Mouse (Mus musculus) cerebellum, adult 9-10 months (tissue): ENCODE measurements around the gene Slc26a6.

ENCODE experiments used
- DNase-seq: peaks from one replicate; pipeline ENCODE4 v3.0.0; 2022

The Slc26a6 gene

GRCm38 (mm10) chr9:108847374-108847773 is 5.7 kb upstream of the Slc26a6 start:
- no peak for DNase-seq

DNA sequence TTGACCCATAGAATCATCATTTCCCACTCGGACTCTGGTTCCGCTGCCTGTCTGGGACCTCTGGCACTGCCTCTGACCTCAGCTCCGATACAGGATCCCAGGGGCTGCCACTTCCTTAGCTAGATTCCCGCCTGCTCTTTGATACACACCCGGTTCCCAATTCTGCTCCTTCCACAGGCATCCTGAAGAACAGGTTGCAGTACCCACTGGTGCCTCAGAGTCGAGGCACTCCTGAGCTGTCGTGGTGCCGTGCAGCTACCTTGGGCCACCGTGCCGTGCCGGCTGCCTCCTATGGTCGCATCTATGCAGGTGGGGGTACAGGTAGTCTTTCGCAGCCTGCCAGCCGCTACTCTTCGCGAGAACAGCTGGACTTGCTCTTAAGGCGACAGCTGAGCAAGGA is 4.7 kb upstream of the Slc26a6 start:
- no peak for DNase-seq

- DNase-seq, result peak; percentile 97
Observed at GRCm38 (mm10) chr9:108853635-108854240, 655 bp downstream of the Slc26a6 start.

DNA sequence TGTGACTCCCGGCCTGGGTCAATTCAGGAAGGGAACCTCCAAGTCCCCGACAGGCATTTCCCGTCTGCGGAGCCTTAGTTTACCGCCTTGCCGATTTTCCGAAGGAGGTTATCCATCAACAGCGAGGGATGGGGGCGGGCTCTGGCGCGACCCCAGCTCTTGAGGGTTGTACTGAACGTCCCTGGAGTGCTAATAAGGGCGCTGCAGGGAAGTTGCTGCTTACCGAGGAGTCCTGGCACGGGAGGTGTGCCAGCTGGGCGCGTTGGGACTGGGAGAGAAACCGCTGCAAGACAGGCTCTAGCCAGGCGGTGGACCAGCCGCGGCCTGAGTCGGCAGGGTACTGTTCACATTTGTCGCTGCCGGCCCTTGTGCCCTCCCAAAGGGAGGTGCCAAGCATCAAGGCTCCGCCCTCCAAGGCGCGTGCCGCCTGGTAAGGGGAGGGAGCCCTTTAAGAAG is 1.2 kb downstream of the Slc26a6 start:
- peak; percentile 84 for DNase-seq

- no peak for DNase-seq
Observed at GRCm38 (mm10) chr9:108855335-108855734, 2.3 kb downstream of the Slc26a6 start.

GRCm38 (mm10) chr9:108858792-108859527 is 5.9 kb downstream of the Slc26a6 start:
- no peak for DNase-seq

DNA sequence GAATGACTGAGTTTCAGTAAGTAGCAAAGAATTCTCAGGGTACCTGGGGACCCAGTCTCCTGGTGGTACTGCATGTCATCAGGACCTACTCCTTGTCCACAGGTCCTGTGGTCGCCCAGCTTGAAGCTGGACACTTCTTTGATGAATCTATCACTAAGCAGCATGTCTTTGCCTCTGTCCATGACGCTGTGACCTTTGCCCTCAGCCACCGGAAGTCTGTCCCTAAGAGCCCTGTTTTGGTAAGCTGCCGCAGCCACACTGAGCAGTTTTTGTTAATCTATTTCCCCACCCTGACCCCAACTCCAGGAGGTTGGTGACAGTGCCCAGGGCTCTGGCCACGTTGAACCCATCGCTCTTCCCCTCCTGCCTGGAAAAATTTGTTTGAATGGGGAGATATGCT is 59.2 kb downstream of the Slc26a6 start:
- DNase-seq, result no peak

GRCm38 (mm10) chr9:108913161-108913560 is 60.1 kb downstream of the Slc26a6 start:
- DNase-seq, result no peak

- no peak for DNase-seq
Observed at GRCm38 (mm10) chr9:108913621-108914020, 60.5 kb downstream of the Slc26a6 start.

DNA sequence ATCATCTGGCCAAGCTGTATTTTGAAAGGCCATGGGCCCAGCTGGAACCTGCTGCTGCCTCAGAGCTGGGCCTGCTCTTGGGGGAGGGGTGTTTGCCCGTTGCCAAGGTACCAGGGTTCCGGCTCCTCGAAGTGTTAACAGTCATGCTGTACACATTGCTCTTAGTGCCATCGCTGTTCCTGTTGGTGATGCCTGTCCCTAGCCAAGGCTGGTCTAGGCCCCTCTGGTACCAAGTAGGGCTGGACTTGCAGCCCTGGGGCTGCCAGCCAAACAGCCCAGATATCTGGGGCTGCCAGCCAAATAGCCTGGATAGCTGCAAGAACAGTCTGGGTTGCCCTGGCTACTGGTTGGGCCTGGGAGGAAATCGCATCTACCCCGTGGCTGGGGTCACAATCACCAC is 61.4 kb downstream of the Slc26a6 start, which contains the start of gene Tmem89:
Tmem89 (plus strand) TSS at position 129 of the 400 bp plus-strand sequence.
- DNase-seq, result peak; percentile 48

DNA sequence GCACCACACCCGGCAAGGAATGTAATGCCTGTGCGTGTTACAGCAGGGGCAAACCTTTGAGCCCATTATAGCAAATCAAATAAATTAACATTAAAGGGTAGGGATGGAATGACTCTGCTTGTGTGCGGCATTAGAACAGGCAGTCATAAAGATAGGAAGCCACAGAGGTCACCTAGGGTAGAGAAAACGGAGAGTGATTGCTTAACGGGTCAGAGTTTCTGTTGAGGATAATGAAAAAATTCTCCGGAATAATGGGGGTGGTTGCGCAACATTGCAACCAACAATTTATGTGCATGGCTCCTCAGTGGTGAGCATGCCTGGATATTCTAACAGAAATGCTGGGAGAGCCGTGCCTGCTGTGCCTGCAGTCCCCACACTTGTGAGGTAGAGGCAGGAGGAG is 72.8 kb downstream of the Slc26a6 start:
- DNase-seq, result no peak

DNA sequence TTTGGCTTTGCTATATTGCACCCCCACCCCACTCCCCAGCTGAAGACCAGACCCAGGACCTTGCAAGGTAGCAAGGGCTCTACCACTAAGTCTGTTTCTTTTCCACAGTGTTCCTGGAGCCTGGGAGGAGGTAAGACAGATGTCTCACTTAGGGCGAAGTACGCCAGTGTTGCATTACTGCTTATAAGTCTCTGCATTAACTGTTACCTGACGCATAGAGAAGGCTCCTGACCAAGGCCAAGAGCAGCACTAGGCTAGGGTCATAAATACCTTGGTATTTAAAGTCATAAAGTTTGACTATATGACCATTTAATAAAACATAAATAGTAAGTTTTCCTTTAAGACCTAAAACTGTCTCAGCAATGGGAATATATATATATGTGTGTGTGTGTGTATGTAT is 75.3 kb downstream of the Slc26a6 start:
- DNase-seq, result no peak

DNA sequence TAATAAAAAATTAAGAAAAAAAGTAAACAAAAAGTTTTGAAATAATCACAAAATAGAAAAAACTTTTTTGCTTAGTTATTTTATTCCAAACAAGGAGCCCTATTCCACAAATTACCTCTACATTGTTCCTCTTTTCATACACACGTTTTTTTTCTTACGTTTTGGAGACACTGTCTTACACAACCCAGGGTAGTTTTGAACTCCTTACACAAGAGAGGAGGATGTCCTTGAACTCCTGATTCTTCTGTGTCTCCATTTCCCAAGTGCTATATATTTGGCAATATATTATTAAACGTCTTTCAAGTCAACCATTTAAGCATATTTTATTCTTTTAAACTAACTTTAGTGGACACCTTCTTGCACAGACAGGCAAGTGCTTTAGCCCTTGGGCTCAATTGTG is 82.9 kb downstream of the Slc26a6 start:
- DNase-seq, result no peak

DNA sequence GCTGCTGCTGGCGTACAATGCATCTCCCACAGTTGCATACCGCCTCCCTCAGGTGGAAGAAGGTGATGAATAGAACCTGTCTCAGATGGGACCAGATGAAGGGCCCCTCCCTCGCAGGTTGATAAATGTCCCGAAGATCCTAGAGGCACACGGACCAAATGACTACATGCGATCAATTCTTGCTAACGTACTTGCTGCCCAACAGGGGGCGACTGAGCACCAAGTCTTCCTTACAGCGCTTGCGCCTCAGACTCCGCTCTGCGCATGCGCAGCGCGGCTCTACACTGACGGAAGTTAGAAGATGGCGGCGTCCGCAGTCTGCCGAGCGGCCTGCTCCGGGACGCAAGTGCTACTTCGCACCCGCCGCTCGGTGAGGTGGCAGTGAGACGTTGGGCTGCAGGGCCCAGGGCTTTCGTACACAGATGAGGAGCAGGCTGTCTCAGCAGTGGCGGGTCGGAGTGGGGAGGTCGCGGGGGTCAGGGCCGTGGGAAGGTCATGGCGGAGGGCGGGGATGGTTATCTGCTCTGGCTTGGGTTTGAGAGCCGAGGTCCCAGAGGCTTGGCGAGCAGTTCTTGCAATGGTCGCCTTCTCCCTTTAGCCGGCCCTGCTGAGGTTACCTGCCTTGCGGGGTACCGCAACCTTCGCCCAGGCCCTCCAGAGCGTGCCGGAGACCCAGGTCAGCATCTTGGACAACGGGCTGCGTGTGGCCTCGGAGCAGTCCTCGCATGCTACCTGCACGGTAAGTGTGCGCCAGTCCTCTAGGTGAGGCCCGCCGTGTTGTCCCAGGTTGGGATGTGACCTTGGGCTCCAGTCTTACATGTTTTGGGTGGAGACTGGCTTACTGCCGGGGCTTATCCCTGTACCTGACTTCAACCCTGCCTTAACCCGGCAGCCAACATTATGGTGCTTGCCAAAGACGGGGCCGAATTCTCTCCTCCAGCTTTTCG is 83.6 kb downstream of the Slc26a6 start, which contains the start of gene Uqcrc1:
Uqcrc1 (plus strand) TSS at position 216 of the 947 bp plus-strand sequence.
- peak; percentile 97 for DNase-seq

GRCm38 (mm10) chr9:108945111-108945510 is 92.0 kb downstream of the Slc26a6 start:
- no peak for DNase-seq

DNA sequence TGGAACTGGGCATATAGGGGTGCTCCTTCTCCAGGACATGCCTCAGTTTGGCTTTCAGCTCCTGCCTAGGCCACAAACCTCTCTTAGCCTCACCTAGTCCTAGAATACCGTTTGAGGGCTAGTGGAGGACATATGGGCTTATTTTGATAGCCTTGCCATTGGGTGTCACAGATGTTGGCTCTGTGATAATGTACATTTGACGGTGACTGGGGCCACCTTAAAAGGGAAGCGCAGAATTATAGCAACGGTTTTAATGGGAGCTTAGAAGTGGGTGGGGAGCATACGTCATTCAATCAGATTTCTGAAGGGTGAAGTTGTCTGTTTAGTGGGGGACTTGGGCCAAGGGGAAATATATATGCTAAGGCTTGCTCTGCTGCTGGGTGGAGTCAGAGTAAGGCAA is 92.5 kb downstream of the Slc26a6 start:
- no peak for DNase-seq

DNA sequence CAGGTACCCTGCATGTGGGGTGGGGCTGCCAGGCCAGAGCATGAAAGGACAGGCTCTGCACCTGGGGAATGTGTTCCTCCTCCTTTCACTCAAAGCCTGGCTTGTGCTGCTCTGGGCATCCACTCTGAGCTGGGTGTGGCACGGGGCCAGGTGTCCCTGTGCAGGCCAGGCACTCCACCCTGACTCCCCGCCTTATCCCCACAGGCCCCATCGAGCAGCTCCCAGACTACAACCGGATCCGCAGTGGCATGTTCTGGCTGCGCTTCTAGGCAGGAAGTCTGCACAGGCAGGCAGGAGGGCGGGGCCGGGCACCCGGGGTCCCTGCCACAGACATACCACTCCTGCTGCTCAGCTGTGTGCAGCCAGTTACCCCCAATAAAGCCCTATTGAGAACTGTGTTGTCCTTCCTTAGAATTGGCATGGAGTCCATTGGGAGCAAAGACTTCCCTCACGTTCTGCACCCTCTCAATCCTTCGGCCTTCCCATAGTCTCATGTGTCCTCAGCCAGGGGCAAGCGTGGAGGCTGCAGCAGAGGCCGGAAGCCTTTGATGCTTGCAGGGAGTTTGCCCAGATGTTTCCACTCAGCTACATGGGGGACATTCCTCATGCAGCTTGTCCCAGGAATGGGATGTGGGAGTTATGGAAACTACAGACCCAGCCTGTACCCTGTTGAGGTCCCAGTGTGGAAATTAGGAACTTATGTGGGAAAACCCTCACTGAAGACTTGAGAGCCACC is 96.3 kb downstream of the Slc26a6 start:
- peak; percentile 52 for DNase-seq

GRCm38 (mm10) chr9:108949967-108950728 is 97.1 kb downstream of the Slc26a6 start:
- peak; percentile 50 for DNase-seq

DNA sequence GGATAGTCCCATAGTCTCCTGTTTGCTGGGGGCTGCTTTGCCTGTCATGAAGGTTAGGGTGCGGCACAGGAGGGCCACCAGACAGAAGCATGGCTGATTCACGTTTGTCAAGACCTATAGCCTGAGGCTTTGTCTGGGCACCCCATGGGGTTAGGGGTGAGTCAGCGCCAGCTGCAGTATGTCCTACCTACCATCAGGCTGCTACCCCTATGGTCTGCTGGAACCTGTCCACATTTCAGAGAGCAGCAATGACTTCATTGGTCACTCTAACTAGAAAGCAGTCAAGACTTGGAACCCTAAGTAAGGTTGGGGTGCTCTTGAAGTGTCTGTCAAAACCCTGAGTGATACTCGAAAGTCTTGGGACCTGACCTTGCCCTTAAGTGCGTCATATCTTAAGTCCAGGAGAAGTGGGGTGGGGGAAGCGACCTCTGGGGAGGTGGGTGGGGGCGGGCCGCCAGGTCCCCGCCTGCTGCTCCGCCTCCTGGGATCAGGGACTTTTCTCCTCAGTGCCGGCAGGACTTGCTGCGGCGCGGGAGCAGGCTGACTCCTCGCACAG is 100.1 kb downstream of the Slc26a6 start, which contains the start of gene Col7a1:
Col7a1 (plus strand) TSS at position 506 of the 556 bp plus-strand sequence.
- no peak for DNase-seq

GRCm38 (mm10) chr9:108955241-108955640 is 102.2 kb downstream of the Slc26a6 start:
- no peak for DNase-seq

DNA sequence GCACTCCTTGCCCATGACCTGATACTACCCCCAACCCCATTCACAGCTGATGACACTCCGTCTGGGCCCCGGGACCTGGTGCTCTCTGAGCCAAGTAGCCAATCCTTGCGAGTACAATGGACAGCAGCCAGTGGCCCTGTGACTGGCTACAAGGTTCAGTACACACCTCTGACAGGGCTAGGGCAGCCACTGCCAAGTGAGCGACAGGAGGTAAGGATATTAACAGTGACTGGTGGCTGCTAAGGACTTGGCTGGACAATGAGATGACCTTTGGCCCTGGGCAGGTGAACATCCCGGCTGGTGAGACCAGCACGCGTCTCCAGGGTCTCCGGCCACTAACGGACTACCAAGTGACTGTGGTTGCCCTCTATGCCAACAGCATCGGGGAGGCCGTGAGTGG is 102.8 kb downstream of the Slc26a6 start:
- DNase-seq, result no peak
